In the genomic region with DNA sequence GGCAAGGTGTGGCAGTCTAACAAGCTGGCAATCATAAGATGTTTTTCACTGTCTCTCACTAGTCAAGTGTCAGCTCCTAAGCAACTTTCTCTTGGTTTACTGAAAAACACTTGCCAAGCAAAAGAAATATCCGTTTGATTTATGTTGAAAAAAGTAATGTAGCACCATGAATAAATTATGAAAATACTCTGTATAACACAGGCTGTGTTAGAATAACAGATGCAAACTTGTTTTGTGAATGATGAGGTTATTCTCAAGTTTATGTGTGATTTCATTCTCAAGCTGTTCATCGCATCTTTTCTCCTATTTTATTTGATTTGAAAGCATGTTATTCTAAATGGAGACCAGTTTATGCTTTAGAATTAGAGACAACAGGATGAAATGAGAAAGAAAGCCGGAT, we compare ENCODE assay signal across 26 mouse cellular contexts.
"Had no signal": no experiment of that assay in that cellular context is flagged by ENCODE, and none has a peak within 500 bp of the region (broad histone marks: within the 10 kb centered on the region; RNA-seq: fewer than 3 reads in every experiment).

No protein-coding gene starts in this region.

- H3K4me3 ChIP-seq: gastrocnemius, adult 2 months; heart, embryonic 10.5 days; heart, embryonic 12.5 days; hindbrain, embryonic 10.5 days; hindbrain, embryonic 12.5 days; intestine, embryonic 15.5 days; limb, embryonic 13.5 days; limb, embryonic 15.5 days; liver, embryonic 12.5 days had no signal

- H3K4me1 ChIP-seq: heart, embryonic 10.5 days; heart, embryonic 12.5 days; hindbrain, embryonic 10.5 days; hindbrain, embryonic 12.5 days; intestine, embryonic 15.5 days; limb, embryonic 13.5 days; limb, embryonic 15.5 days; liver, embryonic 12.5 days had no signal

- H3K4me2 ChIP-seq: heart, embryonic 12.5 days; hindbrain, embryonic 12.5 days; hindbrain, embryonic 14.5 days; intestine, embryonic 15.5 days; limb, embryonic 13.5 days; limb, embryonic 15.5 days; liver, embryonic 12.5 days had no signal

- ATAC-seq: hindbrain, embryonic 16.5 days; inflammation-experienced regulatory T-cells, adult 6 months; intestine, embryonic 15.5 days; intestine, postnatal 0 days; liver, embryonic 12.5 days had no signal

- H3K36me3 ChIP-seq: heart, embryonic 10.5 days; heart, embryonic 12.5 days; hindbrain, embryonic 10.5 days; hindbrain, embryonic 12.5 days; intestine, embryonic 15.5 days; limb, embryonic 13.5 days; limb, embryonic 15.5 days; liver, embryonic 12.5 days had no signal

- H3K27me3 ChIP-seq: heart, embryonic 12.5 days; hindbrain, embryonic 12.5 days; intestine, embryonic 15.5 days; limb, embryonic 13.5 days; limb, embryonic 15.5 days; liver, embryonic 12.5 days had no signal

- H3K27ac ChIP-seq: gastrocnemius, adult 2 months; heart, embryonic 10.5 days; hindbrain, embryonic 10.5 days; hindbrain, embryonic 12.5 days; hindbrain, embryonic 14.5 days; intestine, embryonic 15.5 days; limb, embryonic 13.5 days; limb, embryonic 15.5 days; liver, embryonic 12.5 days; liver, embryonic 14.5 days had no signal

- H3K9me3 ChIP-seq: heart, embryonic 10.5 days; heart, embryonic 12.5 days; hindbrain, embryonic 10.5 days; hindbrain, embryonic 12.5 days; intestine, embryonic 15.5 days; limb, embryonic 13.5 days; limb, embryonic 15.5 days; liver, embryonic 12.5 days had no signal

- DNase-seq: gastrocnemius, adult 2 months; gastrocnemius, postnatal 10 days; gastrocnemius, postnatal 25 days; heart, adult 18-20 months; heart, postnatal 10 days; heart, postnatal 4 days; kidney, adult 18-20 months; kidney, adult 8-10 months; kidney, postnatal 10 days; kidney, postnatal 25 days; layer of hippocampus, adult 9-11 months; layer of hippocampus, postnatal 36 days; left cerebral cortex, postnatal 4 days had no signal

- H3K9ac ChIP-seq: heart, embryonic 12.5 days; hindbrain, embryonic 12.5 days; hindbrain, embryonic 14.5 days; intestine, embryonic 15.5 days; limb, embryonic 13.5 days; limb, embryonic 15.5 days; liver, embryonic 12.5 days; liver, embryonic 14.5 days had no signal
